Mouse (Mus musculus): ENCODE data around the gene Rab26. TPM values are rescaled to one million over a fixed set of nuclear protein-coding genes. Genes with fewer than 3 reads are reported as not detected.

The Rab26 gene
- total RNA-seq, 2 experiments from 2014 or later: 0.27 to 0.38 TPM

GRCm38 (mm10) chr17:24546234-24546633, 12.2 kb upstream of the Rab26 start:
- no peak for DNase-seq

- no peak for DNase-seq
Measured at GRCm38 (mm10) chr17:24545247-24545646, 11.2 kb upstream of the Rab26 start.

GRCm38 (mm10) chr17:24544613-24545012, 10.6 kb upstream of the Rab26 start:
- DNase-seq: peak; percentile 4

- peak; percentile 60 for DNase-seq
Measured at GRCm38 (mm10) chr17:24540375-24540774, 6.4 kb upstream of the Rab26 start.

GRCm38 (mm10) chr17:24538950-24539349, 4.9 kb upstream of the Rab26 start:
- peak; percentile 56 for DNase-seq

- no peak for DNase-seq
Measured at GRCm38 (mm10) chr17:24537536-24537935, 3.5 kb upstream of the Rab26 start.

- no peak for DNase-seq
Measured at GRCm38 (mm10) chr17:24535300-24535699, 1.3 kb upstream of the Rab26 start.

GRCm38 (mm10) chr17:24533099-24533992, 664 bp downstream of the Rab26 start:
- DNase-seq: peak; percentile 84

- DNase-seq: no peak
Measured at GRCm38 (mm10) chr17:24532045-24532444, 2.0 kb downstream of the Rab26 start.

- no peak for DNase-seq
Measured at GRCm38 (mm10) chr17:24531064-24531463, 2.9 kb downstream of the Rab26 start.

- no peak for DNase-seq
Measured at GRCm38 (mm10) chr17:24530361-24531050, 3.5 kb downstream of the Rab26 start.

- no peak for DNase-seq
Measured at GRCm38 (mm10) chr17:24529883-24530282, 4.1 kb downstream of the Rab26 start.

GRCm38 (mm10) chr17:24529007-24529451, 5.0 kb downstream of the Rab26 start:
- peak; percentile 79 for DNase-seq

GRCm38 (mm10) chr17:24528560-24528918, 5.5 kb downstream of the Rab26 start:
- no peak for DNase-seq

GRCm38 (mm10) chr17:24527723-24528559, 6.1 kb downstream of the Rab26 start, which contains the start of gene Traf7:
Traf7 (minus strand) TSS chr17:24527938.
- DNase-seq: peak; percentile 92

GRCm38 (mm10) chr17:24527315-24527714, 6.7 kb downstream of the Rab26 start:
- no peak for DNase-seq

- no peak for DNase-seq
Measured at GRCm38 (mm10) chr17:24524734-24525133, 9.3 kb downstream of the Rab26 start.

- no peak for DNase-seq
Measured at GRCm38 (mm10) chr17:24520450-24520849, 13.6 kb downstream of the Rab26 start.

- no peak for DNase-seq
Measured at GRCm38 (mm10) chr17:24514270-24515257, 19.4 kb downstream of the Rab26 start.

- peak; percentile 73 for DNase-seq
Measured at GRCm38 (mm10) chr17:24513609-24514008, 20.4 kb downstream of the Rab26 start.

GRCm38 (mm10) chr17:24507806-24508460, 26.1 kb downstream of the Rab26 start:
- DNase-seq: no peak

Data from heart, postnatal 4 days (tissue).